Mouse (Mus musculus): ENCODE results near the gene Alox5ap. TPM values are rescaled to one million over a fixed set of nuclear protein-coding genes. Genes with fewer than 3 reads are reported as not detected.

Gene Alox5ap
- total RNA-seq, 1 experiment from 2014 or later, result 156 TPM

DNA sequence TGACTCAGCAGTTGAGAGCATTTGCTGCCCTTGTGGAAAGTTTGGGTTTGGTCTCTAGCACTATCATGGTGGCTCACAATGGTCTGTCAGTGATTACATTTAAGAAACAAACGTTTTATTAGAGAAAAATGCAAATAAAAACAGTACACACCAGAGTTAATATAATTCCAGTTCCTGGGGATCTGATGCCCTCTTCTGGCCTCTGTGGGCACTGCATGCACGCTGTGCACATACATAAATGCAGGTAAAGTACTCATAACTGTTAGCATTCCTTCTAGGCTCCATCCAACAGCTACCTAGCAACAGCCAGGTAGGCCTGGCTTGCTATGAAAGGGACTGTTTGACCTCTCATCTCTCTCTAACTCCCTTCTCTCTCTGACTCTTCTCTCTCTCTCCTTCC, 32.9 kb downstream of the Alox5ap start:
- no peak for ATAC-seq (replicated peaks; ENCODE audit: low read depth, poor library complexity, severe bottlenecking)

DNA sequence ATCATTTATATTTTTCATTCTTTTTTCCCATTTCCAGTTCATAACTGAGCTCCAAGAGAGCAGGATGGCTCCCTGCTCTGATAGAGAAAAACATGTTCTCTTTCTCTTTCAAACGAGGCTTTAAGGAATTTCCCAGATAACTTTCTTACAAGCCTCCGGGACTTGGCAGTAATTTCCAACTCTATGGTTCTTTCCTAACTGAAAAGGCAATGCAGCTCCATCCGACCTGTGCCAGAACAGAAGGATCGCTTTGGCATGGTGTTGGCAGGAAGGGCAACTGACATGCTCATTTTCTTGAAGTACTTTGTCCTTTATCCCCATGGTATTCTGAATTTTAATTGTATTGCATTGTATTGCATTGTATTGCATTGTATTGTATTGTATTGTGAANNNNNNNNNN, 33.7 kb downstream of the Alox5ap start:
- no peak for ATAC-seq (replicated peaks; ENCODE audit: low read depth, poor library complexity, severe bottlenecking)

GRCm38 (mm10) chr5:149312884-149313652, 48.5 kb downstream of the Alox5ap start:
- ATAC-seq (replicated peaks; ENCODE audit: low read depth, poor library complexity, severe bottlenecking), result no peak

- no peak for ATAC-seq (replicated peaks; ENCODE audit: low read depth, poor library complexity, severe bottlenecking)
Measured at GRCm38 (mm10) chr5:149314514-149315081, 50.0 kb downstream of the Alox5ap start.

- no peak for ATAC-seq (replicated peaks; ENCODE audit: low read depth, poor library complexity, severe bottlenecking)
Measured at GRCm38 (mm10) chr5:149316926-149317325, 52.4 kb downstream of the Alox5ap start.

DNA sequence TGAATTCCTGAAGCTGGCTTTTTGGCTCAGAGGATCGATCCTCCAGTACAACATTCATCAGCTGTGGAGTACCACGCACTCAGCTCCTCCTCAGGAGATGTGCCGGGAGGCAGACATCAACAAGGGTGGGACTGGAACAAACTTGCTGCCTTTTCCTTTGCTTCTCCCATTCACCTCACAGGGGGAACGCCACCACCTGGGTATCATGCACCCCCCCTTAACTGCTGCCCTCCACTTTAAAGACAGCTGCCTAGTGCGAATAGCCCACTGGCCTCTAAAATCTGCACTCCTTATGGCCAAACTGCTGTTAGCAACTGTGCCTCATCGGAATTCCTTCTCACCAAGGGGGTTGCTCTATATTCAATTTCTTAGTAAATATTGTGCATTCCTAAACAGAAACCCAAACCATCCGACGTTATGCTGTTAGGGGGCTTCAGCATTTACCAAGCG, 55.3 kb downstream of the Alox5ap start:
- ATAC-seq (replicated peaks; ENCODE audit: low read depth, poor library complexity, severe bottlenecking), result no peak

DNA sequence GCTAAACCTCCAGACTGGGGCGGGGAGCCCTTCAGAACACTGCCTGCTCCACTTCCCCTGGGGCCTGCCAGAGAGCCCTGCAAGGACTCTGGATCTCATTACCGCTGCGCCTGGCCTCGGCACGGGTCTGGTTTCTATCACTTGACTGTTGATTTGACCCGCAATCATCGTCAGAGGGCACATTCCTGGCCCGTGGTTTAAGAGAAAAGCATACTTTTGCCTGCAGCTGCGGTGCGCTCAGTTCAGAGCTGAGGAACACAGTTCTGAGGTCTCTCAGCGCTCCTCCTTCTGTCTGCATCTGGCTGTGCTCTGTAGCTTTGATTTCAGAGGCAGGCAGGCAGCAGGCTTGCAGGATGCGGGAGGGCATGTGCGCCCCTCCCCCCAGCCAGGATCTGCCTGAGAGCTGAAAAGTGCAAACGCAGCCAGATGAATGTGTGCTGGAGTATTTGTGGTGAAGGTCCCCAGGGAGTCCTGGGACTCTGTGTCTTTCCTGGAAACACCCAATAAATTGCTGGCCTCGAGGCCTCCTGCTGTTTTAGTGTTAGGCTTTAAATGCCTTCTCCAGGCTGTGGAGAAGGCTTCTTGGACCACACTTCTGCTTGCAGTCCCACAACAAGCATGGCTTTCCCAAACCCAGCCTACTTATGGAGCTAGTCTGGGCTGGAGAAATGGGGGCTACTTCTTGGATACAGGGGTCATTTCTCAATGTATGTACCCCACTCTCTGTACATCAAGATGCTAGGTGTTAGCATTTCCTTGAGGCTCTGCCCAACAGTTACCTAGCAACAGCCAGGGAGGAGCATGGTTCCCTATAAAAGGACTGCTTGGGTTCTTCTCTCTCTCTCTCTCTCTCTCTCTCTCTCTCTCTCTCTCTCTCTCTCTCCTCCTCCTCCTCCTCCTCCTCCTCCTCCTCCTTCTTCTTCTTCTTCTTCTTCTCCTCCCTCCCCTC, 56.2 kb downstream of the Alox5ap start:
- no peak; the same call in 1 of the 2 replicates for ATAC-seq (replicated peaks; ENCODE audit: low read depth, poor library complexity, severe bottlenecking)

DNA sequence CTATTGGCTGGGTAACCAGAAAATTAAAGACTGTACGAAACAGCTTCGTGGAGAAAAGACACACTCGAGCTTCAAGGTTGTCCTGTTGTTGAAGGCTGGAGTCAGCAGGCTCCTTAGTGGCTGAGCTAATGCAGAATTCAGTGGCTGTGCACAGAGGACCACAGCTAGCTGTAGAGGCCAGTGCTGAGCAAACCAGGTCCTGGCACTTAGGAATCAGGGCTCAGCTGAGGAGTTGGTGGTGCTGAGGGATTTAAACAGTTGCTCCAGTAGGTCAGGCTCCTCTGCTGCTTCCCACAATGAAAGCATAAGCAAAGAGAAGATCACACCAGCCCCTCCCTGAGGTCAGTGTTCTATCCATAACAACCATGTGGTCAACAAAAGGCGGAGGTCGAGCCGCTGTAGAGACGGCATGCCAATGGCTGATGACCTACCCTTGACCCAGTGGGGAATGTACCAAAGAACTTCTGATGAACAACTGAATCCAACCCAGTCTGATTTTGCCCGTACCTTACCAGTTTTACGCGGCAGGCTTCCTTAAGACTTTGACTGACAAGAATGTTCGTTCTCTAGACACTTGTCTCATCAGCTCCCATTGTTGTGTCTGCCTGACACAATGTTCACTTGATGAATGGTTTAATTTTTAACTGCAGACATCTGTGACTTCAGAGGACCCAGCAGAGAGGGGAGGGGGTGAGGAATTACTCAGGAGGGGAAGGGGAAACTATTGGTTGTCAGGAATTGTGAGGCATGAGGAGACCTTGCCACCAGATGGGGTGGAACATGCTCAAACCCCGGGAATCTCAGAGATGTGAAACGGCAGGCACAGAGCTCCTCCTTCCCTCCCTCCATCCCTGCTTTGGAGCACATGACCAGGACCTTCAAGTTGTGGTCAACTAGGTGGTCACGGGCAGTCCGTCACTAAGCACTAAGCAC, 57.6 kb downstream of the Alox5ap start:
- ATAC-seq (replicated peaks; ENCODE audit: low read depth, poor library complexity, severe bottlenecking), result no peak

GRCm38 (mm10) chr5:149322938-149323553, 58.5 kb downstream of the Alox5ap start:
- ATAC-seq (replicated peaks; ENCODE audit: low read depth, poor library complexity, severe bottlenecking), result no peak

DNA sequence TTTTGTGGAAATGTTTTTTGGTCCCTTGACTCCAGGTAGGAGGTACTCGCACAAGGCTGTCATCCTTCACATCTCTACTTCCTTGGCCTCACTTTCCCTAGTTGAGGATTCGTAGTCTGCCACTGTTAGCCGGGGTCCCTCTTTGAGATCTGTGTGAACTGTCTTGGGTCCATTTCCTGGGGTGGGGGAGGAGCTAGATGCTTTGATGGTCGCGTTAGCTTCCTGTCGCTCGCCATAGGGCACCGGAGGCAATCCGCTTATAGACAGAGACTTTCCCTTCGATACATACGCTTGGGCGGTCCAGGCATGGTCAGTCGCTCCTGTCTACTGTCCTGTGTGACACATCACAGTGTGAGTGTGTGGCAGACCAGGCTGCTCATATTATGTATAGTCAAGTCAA, 60.2 kb downstream of the Alox5ap start:
- no peak for ATAC-seq (replicated peaks; ENCODE audit: low read depth, poor library complexity, severe bottlenecking)

- no peak for ATAC-seq (replicated peaks; ENCODE audit: low read depth, poor library complexity, severe bottlenecking)
Measured at GRCm38 (mm10) chr5:149329098-149329887, 64.7 kb downstream of the Alox5ap start.

DNA sequence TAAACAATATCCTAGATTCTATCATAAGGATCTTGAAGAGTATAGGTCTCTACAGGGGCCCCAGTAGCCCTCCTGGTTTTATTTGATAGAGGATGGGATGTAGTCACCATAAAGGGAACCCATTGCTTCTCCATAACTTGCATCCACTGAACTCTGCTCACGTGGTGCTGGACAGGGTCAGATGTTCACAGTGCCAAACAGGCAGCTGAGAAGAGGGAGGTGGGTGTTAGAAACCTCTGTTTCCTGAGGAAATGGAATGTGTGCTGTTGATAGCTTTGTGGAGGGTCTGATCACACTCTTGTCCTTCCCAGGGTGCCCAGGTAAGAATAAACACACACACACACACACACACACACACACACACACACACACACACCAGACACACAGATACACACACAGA, 66.0 kb downstream of the Alox5ap start:
- ATAC-seq (replicated peaks; ENCODE audit: low read depth, poor library complexity, severe bottlenecking), result 0 out of 2 replicates have a peak, but pooled peaks have one; percentile 30

- no peak for ATAC-seq (replicated peaks; ENCODE audit: low read depth, poor library complexity, severe bottlenecking)
Measured at GRCm38 (mm10) chr5:149331407-149332143, 67.0 kb downstream of the Alox5ap start.

GRCm38 (mm10) chr5:149332787-149333186, 68.2 kb downstream of the Alox5ap start:
- no peak for ATAC-seq (replicated peaks; ENCODE audit: low read depth, poor library complexity, severe bottlenecking)

DNA sequence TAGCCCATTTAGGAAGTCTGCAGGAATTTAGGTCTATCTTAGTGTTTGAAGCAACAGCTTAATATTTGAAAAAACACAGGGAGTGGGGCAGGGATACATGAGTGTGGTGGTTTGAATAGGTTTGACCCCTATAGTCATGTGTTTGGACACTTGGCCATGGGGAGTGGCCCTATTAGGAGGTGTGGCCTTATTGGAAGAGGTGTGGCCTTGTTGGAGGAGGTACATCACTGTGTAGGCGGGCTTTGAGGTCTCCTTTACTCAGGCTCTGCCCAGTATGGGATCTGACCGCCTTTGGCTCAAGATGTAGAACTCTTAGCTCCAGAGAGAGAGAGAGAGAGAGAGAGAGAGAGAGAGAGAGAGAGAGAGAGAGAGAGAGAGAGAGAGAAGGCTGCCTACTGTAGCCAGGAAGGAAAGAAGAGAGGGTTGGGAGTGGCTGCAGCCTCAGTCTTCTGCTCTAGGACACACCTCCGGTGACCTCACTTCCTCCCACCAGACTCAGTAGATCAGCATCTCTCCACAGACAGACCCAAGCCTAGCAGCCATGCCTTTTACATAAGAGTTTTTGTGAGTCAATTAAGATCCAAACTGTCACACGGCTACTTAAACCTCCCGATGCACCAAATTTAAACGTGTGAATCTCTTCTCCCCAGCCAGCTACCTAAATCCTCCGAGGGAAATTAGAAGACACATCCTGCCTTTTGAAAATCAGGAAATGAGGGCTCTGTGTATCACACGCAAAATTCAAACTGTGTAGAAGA, 69.6 kb downstream of the Alox5ap start:
- no peak for ATAC-seq (replicated peaks; ENCODE audit: low read depth, poor library complexity, severe bottlenecking)

GRCm38 (mm10) chr5:149335009-149335408, 70.4 kb downstream of the Alox5ap start:
- ATAC-seq (replicated peaks; ENCODE audit: low read depth, poor library complexity, severe bottlenecking), result peak; percentile 48

Measured in common myeloid progenitor, adult 5-6 weeks (primary cell).